Mouse (Mus musculus): ENCODE measurements around the gene Zdhhc8. TPM values are rescaled to one million over a fixed set of nuclear protein-coding genes. Genes with fewer than 3 reads are reported as not detected.

Gene Zdhhc8
- total RNA-seq, 2 experiments from 2014 or later, result 26.4 to 29.6 TPM

GRCm38 (mm10) chr16:18233451-18233850 lies 1.5 kb downstream of the Zdhhc8 start:
- intact Hi-C loops (cut with DNase I), result no loop called here
- DNase-seq, result no peak

GRCm38 (mm10) chr16:18231451-18231850 lies 3.5 kb downstream of the Zdhhc8 start:
- no peak for DNase-seq
- intact Hi-C loops (cut with DNase I), result no loop called here

GRCm38 (mm10) chr16:18231047-18231446 lies 3.9 kb downstream of the Zdhhc8 start:
- intact Hi-C loops (cut with DNase I), result no loop called here

GRCm38 (mm10) chr16:18230617-18231016 lies 4.3 kb downstream of the Zdhhc8 start:
- no peak for DNase-seq
- intact Hi-C loops (cut with DNase I), result no loop called here

More at GRCm38 (mm10) chr16:18231047-18231446, 3.9 kb downstream of the Zdhhc8 start:
- DNase-seq, result no peak

- intact Hi-C loops (cut with DNase I), result no loop called here
- DNase-seq, result peak; percentile 65 to 69
These were observed 5.3 kb downstream of the Zdhhc8 start for GRCm38 (mm10) chr16:18229622-18230021.

GRCm38 (mm10) chr16:18228856-18229255 lies 6.1 kb downstream of the Zdhhc8 start:
- intact Hi-C loops (cut with DNase I), result no loop called here
- no peak for DNase-seq

- no peak for DNase-seq
- intact Hi-C loops (cut with DNase I), result no loop called here
These were observed 7.0 kb downstream of the Zdhhc8 start for GRCm38 (mm10) chr16:18227897-18228422.

GRCm38 (mm10) chr16:18227187-18227586 lies 7.7 kb downstream of the Zdhhc8 start:
- intact Hi-C loops (cut with DNase I), result no loop called here
- no peak for DNase-seq

- DNase-seq, result no peak
- intact Hi-C loops (cut with DNase I), result no loop called here
These were observed 12.7 kb downstream of the Zdhhc8 start for GRCm38 (mm10) chr16:18222188-18222587.

GRCm38 (mm10) chr16:18221543-18221898 lies 13.4 kb downstream of the Zdhhc8 start:
- no peak for DNase-seq
- intact Hi-C loops (cut with DNase I), result no loop called here

GRCm38 (mm10) chr16:18220856-18221542 lies 13.9 kb downstream of the Zdhhc8 start:
- DNase-seq, result no peak
- intact Hi-C loops (cut with DNase I), result no loop called here

- DNase-seq, result peak in 1 of 2 experiments; percentile 40
- intact Hi-C loops (cut with DNase I), result no loop called here
These were observed 14.9 kb downstream of the Zdhhc8 start for GRCm38 (mm10) chr16:18220001-18220400.

- no peak for DNase-seq
- intact Hi-C loops (cut with DNase I), result no loop called here
These were observed 16.3 kb downstream of the Zdhhc8 start for GRCm38 (mm10) chr16:18218580-18218996.

GRCm38 (mm10) chr16:18217579-18217978 lies 17.4 kb downstream of the Zdhhc8 start, which contains the start of gene Ccdc188:
Gene Ccdc188 (plus strand): TSS chr16:18217879.
- intact Hi-C loops (cut with DNase I), result no loop called here
- DNase-seq, result no peak

GRCm38 (mm10) chr16:18214858-18215257 lies 20.1 kb downstream of the Zdhhc8 start:
- intact Hi-C loops (cut with DNase I), result no loop called here
- DNase-seq, result no peak

- intact Hi-C loops (cut with DNase I), result loop anchor here (2.0 kb wide), 1 partner anchor 37 kb away; no protein-coding TSS in a partner anchor
- DNase-seq, result no peak
These were observed 21.2 kb downstream of the Zdhhc8 start for GRCm38 (mm10) chr16:18213689-18214088.

GRCm38 (mm10) chr16:18211417-18212171 lies 23.3 kb downstream of the Zdhhc8 start:
- intact Hi-C loops (cut with DNase I), result loop anchor here (1.0 to 2.0 kb wide), 3 partner anchors 35 to 159 kb away; partner anchors contain the start of gene Dgcr6
- peak; percentile 89 to 95 for DNase-seq

- peak; percentile 61 to 83 for DNase-seq
- intact Hi-C loops (cut with DNase I), result loop anchor here (2.0 kb wide), 1 partner anchor 158 kb away; the partner anchor contains the start of gene Dgcr6
These were observed 24.1 kb downstream of the Zdhhc8 start for GRCm38 (mm10) chr16:18210701-18211416.

GRCm38 (mm10) chr16:18203430-18204091 lies 31.4 kb downstream of the Zdhhc8 start:
- intact Hi-C loops (cut with DNase I), result no loop called here
- no peak for DNase-seq

- DNase-seq, result no peak
- intact Hi-C loops (cut with DNase I), result no loop called here
These were observed 32.9 kb downstream of the Zdhhc8 start for GRCm38 (mm10) chr16:18202061-18202460.
